Mouse (Mus musculus) CH12.LX (cell line): ENCODE results near the gene Traf3ip2. TPM values are rescaled to one million over a fixed set of nuclear protein-coding genes. Genes with fewer than 3 reads are reported as not detected.

Source experiments
- DNase-seq: peaks from one replicate; pipeline ENCODE4 v3.0.0-alpha.2; 2013; ENCODE audit errors: extremely low read depth
- H3K27ac ChIP-seq: 2 replicates; pipeline ENCODE4 v1.5.1; 2012; ENCODE audit warnings: low read depth, mild to moderate bottlenecking, control low read depth, moderate library complexity; ENCODE audit not compliant: insufficient read depth
- H3K27me3 ChIP-seq: replicated peaks from 2 replicates; pipeline ENCODE3; 2012; ENCODE audit warnings: inconsistent platforms
- H3K36me3 ChIP-seq, 2 experiments: replicated peaks in 1 of 2; 2 replicates each; pipeline versions ENCODE3 to v1.6.1; 2012; ENCODE audit warnings: inconsistent platforms in 1 of 2, low read length in 1 of 2, mild to moderate bottlenecking in 1 of 2, mixed read lengths in 1 of 2, moderate library complexity in 1 of 2; ENCODE audit not compliant: control insufficient read depth in 1 of 2, insufficient read depth in 1 of 2
- H3K4me1 ChIP-seq, 2 experiments: 2 replicates each; pipeline ENCODE4 v1.6.1; 2012; ENCODE audit warnings: inconsistent platforms in 1 of 2, moderate library complexity in 1 of 2; ENCODE audit not compliant: insufficient read depth in 2 of 2, control insufficient read depth in 1 of 2
- H3K4me2 ChIP-seq: 2 replicates; pipeline ENCODE4 v1.6.1; 2012; ENCODE audit warnings: low read depth, mild to moderate bottlenecking, control low read depth; ENCODE audit not compliant: poor library complexity, insufficient read depth, severe bottlenecking
- H3K4me3 ChIP-seq, 3 experiments: fragments of 150-350 bp in 1 of 3; sonication (generic) in 1 of 3; replicated peaks in 1 of 3; 2 replicates each; pipeline versions ENCODE3 to v1.5.1; 2011 to 2012; ENCODE audit warnings: low read depth in 2 of 3, low read length in 2 of 3, mild to moderate bottlenecking in 2 of 3, moderate library complexity in 2 of 3, control low read depth in 1 of 3, improper control_type of control experiment in 1 of 3, inconsistent platforms in 1 of 3, mixed read lengths in 1 of 3; ENCODE audit not compliant: poor library complexity in 1 of 3
- H3K79me2 ChIP-seq: replicated peaks from 2 replicates; pipeline ENCODE4 v1.6.1; 2012; ENCODE audit warnings: mild to moderate bottlenecking, moderate library complexity; ENCODE audit not compliant: control insufficient read depth, poor library complexity, insufficient read depth, severe bottlenecking; ENCODE audit errors: extremely low read depth
- H3K9ac ChIP-seq: 2 replicates; pipeline ENCODE4 v1.6.1; 2012; ENCODE audit warnings: low read depth, mild to moderate bottlenecking, control low read depth, moderate library complexity; ENCODE audit not compliant: insufficient read depth
- H3K9me3 ChIP-seq: replicated peaks from 2 replicates; pipeline ENCODE3; 2012; ENCODE audit warnings: low read length, inconsistent platforms, mixed read lengths
- CHD1 ChIP-seq: IDR thresholded peaks from 2 replicates; pipeline ENCODE4 v1.6.1; 2012; ENCODE audit warnings: low read depth, low read length, improper control_type of control experiment, inconsistent platforms
- CHD2 ChIP-seq: IDR thresholded peaks from 2 replicates; pipeline ENCODE4 v1.6.1; 2011; ENCODE audit warnings: low read length, improper control_type of control experiment
- E2F4 ChIP-seq: IDR thresholded peaks from 2 replicates; pipeline ENCODE4 v1.6.1; 2011; ENCODE audit warnings: low read depth, low read length, improper control_type of control experiment; ENCODE audit not compliant: insufficient replicate concordance
- ETS1 ChIP-seq: conservative IDR thresholded peaks from 2 replicates; pipeline ENCODE4 v1.6.1; 2012; ENCODE audit warnings: low read depth, mild to moderate bottlenecking, inconsistent platforms, low read length, improper control_type of control experiment, moderate library complexity
- JUND ChIP-seq: conservative IDR thresholded peaks from 2 replicates; pipeline ENCODE4 v1.6.1; 2011; ENCODE audit warnings: low read depth, low read length, improper control_type of control experiment
- KAT2A ChIP-seq: IDR thresholded peaks from 2 replicates; pipeline ENCODE4 v1.6.1; 2012; ENCODE audit warnings: low read length, improper control_type of control experiment, inconsistent platforms; ENCODE audit not compliant: insufficient replicate concordance
- MAFK ChIP-seq: IDR thresholded peaks from 2 replicates; pipeline ENCODE4 v1.6.1; 2011; ENCODE audit warnings: low read length, improper control_type of control experiment; ENCODE audit not compliant: insufficient replicate concordance
- MAX ChIP-seq: IDR thresholded peaks from 2 replicates; pipeline ENCODE4 v1.6.1; 2011; ENCODE audit warnings: low read length, improper control_type of control experiment
- MAZ ChIP-seq: IDR thresholded peaks from 2 replicates; pipeline ENCODE4 v1.6.1; 2012; ENCODE audit warnings: low read depth, mild to moderate bottlenecking, inconsistent platforms, low read length, improper control_type of control experiment, moderate library complexity
- MXI1 ChIP-seq: IDR thresholded peaks from 2 replicates; pipeline ENCODE4 v1.6.1; 2011; ENCODE audit warnings: mild to moderate bottlenecking, low read depth, low read length, improper control_type of control experiment
- MYC ChIP-seq: IDR thresholded peaks from 2 replicates; pipeline ENCODE4 v1.6.1; 2011; ENCODE audit warnings: low read depth, mild to moderate bottlenecking, improper control_type of control experiment, low read length
- NELFE ChIP-seq: IDR thresholded peaks from 2 replicates; pipeline ENCODE4 v1.6.1; 2011; ENCODE audit warnings: low read depth, low read length, improper control_type of control experiment
- NRF1 ChIP-seq: IDR thresholded peaks from 2 replicates; pipeline ENCODE4 v1.6.1; 2014; ENCODE audit warnings: low read depth, mild to moderate bottlenecking, inconsistent platforms, low read length, improper control_type of control experiment, moderate library complexity
- PAX5 ChIP-seq: IDR thresholded peaks from 2 replicates; pipeline ENCODE4 v1.6.1; 2012; ENCODE audit warnings: low read length, inconsistent platforms, mixed read lengths
- RCOR1 ChIP-seq: conservative IDR thresholded peaks from 2 replicates; pipeline ENCODE4 v1.6.1; 2012; ENCODE audit warnings: low read depth, mild to moderate bottlenecking, inconsistent platforms, low read length, improper control_type of control experiment
- SMC3 ChIP-seq: IDR thresholded peaks from 2 replicates; pipeline ENCODE4 v1.6.1; 2011; ENCODE audit warnings: low read depth, low read length, improper control_type of control experiment
- TCF12 ChIP-seq: IDR thresholded peaks from 2 replicates; pipeline ENCODE4 v1.6.1; 2014; ENCODE audit warnings: low read depth, mild to moderate bottlenecking, inconsistent platforms, low read length, improper control_type of control experiment
- UBTF ChIP-seq: IDR thresholded peaks from 2 replicates; pipeline ENCODE4 v1.6.1; 2012; ENCODE audit warnings: low read depth, mild to moderate bottlenecking, inconsistent platforms, low read length, improper control_type of control experiment, moderate library complexity
- USF1 ChIP-seq: IDR thresholded peaks from 2 replicates; pipeline ENCODE4 v1.6.1; 2014; ENCODE audit warnings: low read depth, mild to moderate bottlenecking, inconsistent platforms, low read length, improper control_type of control experiment
- USF2 ChIP-seq: conservative IDR thresholded peaks from 2 replicates; pipeline ENCODE4 v1.6.1; 2011; ENCODE audit warnings: low read depth, low read length, improper control_type of control experiment
- ZKSCAN1 ChIP-seq: IDR thresholded peaks from 2 replicates; pipeline ENCODE4 v1.6.1; 2012; ENCODE audit warnings: low read depth, inconsistent platforms, low read length, improper control_type of control experiment, borderline replicate concordance
- ZMIZ1 ChIP-seq: IDR thresholded peaks from 2 replicates; pipeline ENCODE4 v1.6.1; 2012; ENCODE audit warnings: low read depth, mild to moderate bottlenecking, inconsistent platforms, low read length, improper control_type of control experiment
- dilution Hi-C: fragments of 300-500 bp; cut with MboI; formaldehyde crosslinking; loops from 2 replicates; pipeline ENCODE4 v1.14.3; 2020; ENCODE audit warnings: low sequenced_read_pairs; ENCODE audit not compliant: extremely low pct_unique_long_range_greater_than_20kb, extremely low pct_ligation_motif_present
- in situ Hi-C: fragments of 300-500 bp; cut with MboI; formaldehyde crosslinking; loops from 3 replicates; pipeline ENCODE4 v1.14.3; 2019; ENCODE audit warnings: low sequenced_read_pairs, low pct_ligation_motif_present, low pct_unique_long_range_greater_than_20kb, mixed read lengths
- polyA plus RNA-seq: library from polyadenylated mRNA; unstranded; fragments of >175 nt; gene quantifications from 2 replicates; pipeline ENCODE4 v1.2.1, GENCODE M21; 2012; ENCODE audit warnings: low read depth; ENCODE audit not compliant: insufficient read length
- total RNA-seq, 2 experiments: library from RNA; depleted of rRNA; stranded (reverse); fragments of 300-350 nt in 1 of 2; fragments of >200 nt in 1 of 2; gene quantifications; 2 replicates each; pipeline ENCODE4 v1.2.3; 2012 to 2014

Gene Traf3ip2
- total and polyA plus RNA-seq, 3 experiments, result 9.2 to 23.4 (median 15.6) TPM

DNA sequence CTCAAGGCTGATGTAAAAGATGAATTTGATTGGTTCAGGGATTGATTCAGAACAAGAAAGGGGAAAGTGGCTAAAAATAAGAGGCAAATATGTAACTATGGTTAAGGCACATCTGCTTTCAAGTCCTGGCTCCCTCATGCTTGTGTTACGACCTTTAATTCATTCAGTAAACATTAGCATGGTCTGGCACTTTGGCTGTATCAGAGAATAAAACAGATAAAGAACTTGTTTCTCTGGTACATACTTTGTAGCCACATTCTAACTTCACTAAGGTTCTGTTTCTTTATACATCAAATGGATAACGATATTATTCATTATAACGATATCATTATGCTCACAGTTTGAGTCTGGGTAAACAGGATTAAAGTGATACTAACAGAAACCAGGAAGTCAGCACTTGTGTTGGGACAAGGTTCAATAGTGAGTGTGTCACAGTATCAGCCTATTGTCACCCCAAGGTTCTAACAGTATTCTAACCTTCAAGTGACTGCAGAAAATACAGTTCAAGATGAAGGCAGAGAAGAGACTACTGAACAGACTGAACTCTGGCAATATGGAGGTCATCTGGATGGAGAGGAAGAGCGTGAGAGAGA lies 65.6 kb downstream of the Traf3ip2 start:
- Histone ChIP-seq H3K27me3 (no peaks in the 10 kb centered on the region), H3K9me3 (no peaks in the 10 kb centered on the region), H3K36me3 (peaks cover 0 to 4% of the 10 kb centered on the region in 2 experiments), H3K79me2 (no peaks in the 10 kb centered on the region), H3K4me3 (no peak overlapping the region), H3K27ac (no peak overlapping the region), H3K9ac (no peak overlapping the region), H3K4me2 (no peak overlapping the region), H3K4me1 (peaks cover 0 to 5% of the 10 kb centered on the region in 2 experiments; a peak in 1 of 4 replicates)
- no peak for DNase-seq
- in situ Hi-C loops, result loop anchor here (10.0 kb wide), 1 partner anchor 47 kb away; no protein-coding TSS in a partner anchor
- TF ChIP-seq CHD1 (no peak), MAFK (no peak), PAX5 (no peak), USF2 (no peak), NELFE (no peak), USF1 (no peak), MYC (no peak), ZMIZ1 (no peak), KAT2A (no peak), MAZ (no peak), RCOR1 (no peak), TCF12 (no peak), CHD2 (no peak), E2F4 (no peak), MXI1 (no peak), UBTF (no peak), JUND (no peak), MAX (no peak), ZKSCAN1 (no peak), ETS1 (no peak)
- dilution Hi-C loops, result no loop called here

DNA sequence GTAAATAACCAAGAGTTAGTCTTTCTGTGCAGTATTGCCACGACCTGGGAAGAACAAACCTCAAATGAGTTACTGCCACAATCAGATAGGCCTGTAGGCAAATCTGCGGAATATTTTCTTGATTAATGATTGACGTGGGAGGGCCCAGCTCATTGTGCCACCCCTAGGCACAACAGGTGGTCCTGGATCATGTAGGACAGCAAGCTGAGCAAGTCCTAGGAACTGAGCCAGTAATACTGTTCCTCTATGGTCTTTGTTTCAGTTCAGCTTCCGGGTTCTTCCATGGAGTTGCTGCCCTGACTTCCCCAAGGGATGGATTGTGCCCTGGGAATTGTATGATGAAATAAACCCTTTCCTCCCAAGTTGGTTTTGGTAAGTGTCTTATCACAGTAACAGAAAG lies 68.3 kb downstream of the Traf3ip2 start:
- H3K9ac ChIP-seq, result no peak overlapping the region
- no peaks in the 10 kb centered on the region for H3K9me3 ChIP-seq
- DNase-seq, result no peak
- dilution Hi-C loops, result no loop called here
- no peaks in the 10 kb centered on the region for H3K27me3 ChIP-seq
- H3K4me2 ChIP-seq, result no peak overlapping the region
- peaks cover 0 to 2% of the 10 kb centered on the region in 2 experiments for H3K36me3 ChIP-seq
- TF ChIP-seq MYC (no peak), SMC3 (no peak), PAX5 (no peak), UBTF (no peak), NELFE (no peak), USF1 (no peak), NRF1 (no peak), MAFK (no peak)
- no peak overlapping the region for H3K4me3 ChIP-seq
- no peaks in the 10 kb centered on the region for H3K79me2 ChIP-seq
- in situ Hi-C loops, result no loop called here
- H3K27ac ChIP-seq, result no peak overlapping the region
- H3K4me1 ChIP-seq, result peaks cover 0 to 5% of the 10 kb centered on the region in 2 experiments; a peak in 1 of 4 replicates
